Mouse (Mus musculus): ENCODE measurements at regions not wholly inside any gene's neighbourhood (a gene's known extent, or its start where the extent isn't known, plus 50 kb on each side); places are given as distances from the start of the nearest gene placed in this dataset.

GRCm38 (mm10) chr8:34398914-34399813, 287.6 kb upstream of the Gm10131 start:
- no peak for TF ChIP-seq CTCF (conservative IDR thresholded peaks at IDR 0.05; ENCODE audit: low read length)
- TF ChIP-seq NANOG (IDR thresholded peaks at IDR 0.05; ENCODE audit: borderline replicate concordance, low read length), result no peak

All from E14TG2a.4 (cell line).